Mouse (Mus musculus): ENCODE data around the gene Cactin. TPM values are rescaled to one million over a fixed set of nuclear protein-coding genes. Genes with fewer than 3 reads are reported as not detected.

Cactin gene
- polyA plus RNA-seq, 1 experiment: 82.9 TPM

DNA sequence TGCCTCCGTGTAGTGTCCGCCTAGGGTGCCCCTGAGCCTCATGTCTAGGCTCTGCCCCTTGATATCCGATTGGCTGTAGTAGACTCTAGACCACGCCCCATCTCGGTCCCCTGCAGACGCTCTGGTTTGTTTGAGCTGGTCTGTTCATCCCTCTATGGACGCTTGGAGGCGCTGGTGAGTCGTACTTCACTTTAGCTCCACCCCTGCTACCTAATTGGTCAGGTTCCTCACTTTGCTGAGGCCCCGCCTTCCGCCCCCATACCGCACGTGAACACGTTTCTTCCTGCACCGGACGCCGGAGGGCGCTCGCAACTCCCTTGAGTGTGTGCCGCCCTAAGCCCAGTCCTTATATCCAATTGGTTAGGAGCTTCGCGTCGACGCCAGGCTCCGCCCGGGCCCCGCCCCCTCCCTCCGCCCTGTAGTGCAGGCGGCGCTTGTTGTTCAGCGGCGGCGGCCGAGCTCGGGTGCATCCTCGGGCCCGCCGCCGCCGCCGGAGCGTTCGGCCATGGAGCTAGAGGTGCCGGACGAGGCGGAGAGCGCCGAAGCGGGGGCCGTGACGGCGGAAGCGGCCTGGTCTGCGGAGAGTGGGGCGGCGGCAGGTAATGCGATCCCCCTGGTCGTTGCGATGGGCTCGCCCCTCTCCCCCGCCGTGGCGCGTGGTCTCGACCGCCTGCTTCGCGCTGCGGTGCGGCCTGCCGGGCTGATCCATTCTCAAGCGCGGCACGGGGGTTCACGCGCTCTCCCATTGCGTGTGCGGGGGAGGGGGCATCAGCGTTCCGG, 28.2 kb upstream of the Cactin start, which contains the start of gene Pip5k1c:
TSS of gene Pip5k1c (plus strand) at position 410 of the 780 bp plus-strand sequence.
- TF ChIP-seq GATA1 (IDR thresholded peaks at IDR 0.05; ENCODE audit: low read length): no peak

- TF ChIP-seq GATA1 (IDR thresholded peaks at IDR 0.05; ENCODE audit: low read length): no peak
Measured at GRCm38 (mm10) chr10:81293334-81294030, 27.4 kb upstream of the Cactin start.

DNA sequence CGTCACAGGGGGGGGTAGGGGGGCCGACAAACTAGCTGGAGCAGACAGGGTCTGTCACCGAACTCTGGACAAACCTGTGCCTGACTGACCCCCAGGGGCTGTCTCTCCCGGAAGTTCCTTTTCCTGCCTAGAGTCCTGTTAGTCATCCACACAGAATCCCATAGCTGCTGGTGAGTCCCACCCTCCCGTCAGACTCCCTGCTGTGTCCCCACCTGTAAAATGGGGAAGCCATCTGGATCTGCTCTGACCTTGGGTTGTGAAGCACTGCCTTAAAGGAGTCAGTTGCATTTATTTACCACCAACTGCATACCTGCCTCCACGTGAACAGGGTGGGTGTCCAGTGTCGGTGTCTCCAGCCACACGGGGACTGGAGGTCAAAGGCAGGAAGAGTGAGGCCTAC, 26.5 kb upstream of the Cactin start:
- no peak for TF ChIP-seq GATA1 (IDR thresholded peaks at IDR 0.05; ENCODE audit: low read length)

- no peak for TF ChIP-seq GATA1 (IDR thresholded peaks at IDR 0.05; ENCODE audit: low read length)
Measured at GRCm38 (mm10) chr10:81295185-81295584, 25.7 kb upstream of the Cactin start.

- TF ChIP-seq GATA1 (IDR thresholded peaks at IDR 0.05; ENCODE audit: low read length): no peak
Measured at GRCm38 (mm10) chr10:81297246-81297645, 23.7 kb upstream of the Cactin start.

GRCm38 (mm10) chr10:81297845-81298244, 23.1 kb upstream of the Cactin start:
- TF ChIP-seq GATA1 (IDR thresholded peaks at IDR 0.05; ENCODE audit: low read length): no peak

- TF ChIP-seq GATA1 (IDR thresholded peaks at IDR 0.05; ENCODE audit: low read length): no peak
Measured at GRCm38 (mm10) chr10:81298369-81299100, 22.4 kb upstream of the Cactin start.

- no peak for TF ChIP-seq GATA1 (IDR thresholded peaks at IDR 0.05; ENCODE audit: low read length)
Measured at GRCm38 (mm10) chr10:81299585-81300351, 21.1 kb upstream of the Cactin start.

GRCm38 (mm10) chr10:81300352-81300907, 20.5 kb upstream of the Cactin start:
- no peak for TF ChIP-seq GATA1 (IDR thresholded peaks at IDR 0.05; ENCODE audit: low read length)

- TF ChIP-seq GATA1 (IDR thresholded peaks at IDR 0.05; ENCODE audit: low read length): no peak
Measured at GRCm38 (mm10) chr10:81301321-81301720, 19.6 kb upstream of the Cactin start.

GRCm38 (mm10) chr10:81302288-81302687, 18.6 kb upstream of the Cactin start:
- no peak for TF ChIP-seq GATA1 (IDR thresholded peaks at IDR 0.05; ENCODE audit: low read length)

- no peak for TF ChIP-seq GATA1 (IDR thresholded peaks at IDR 0.05; ENCODE audit: low read length)
Measured at GRCm38 (mm10) chr10:81302781-81303218, 18.1 kb upstream of the Cactin start.

- TF ChIP-seq GATA1 (IDR thresholded peaks at IDR 0.05; ENCODE audit: low read length): no peak
Measured at GRCm38 (mm10) chr10:81303258-81303657, 17.6 kb upstream of the Cactin start.

- no peak for TF ChIP-seq GATA1 (IDR thresholded peaks at IDR 0.05; ENCODE audit: low read length)
Measured at GRCm38 (mm10) chr10:81303761-81304160, 17.1 kb upstream of the Cactin start.
